Mouse (Mus musculus) spleen, adult 2 months (tissue): ENCODE measurements at regions not wholly inside any gene's neighbourhood (a gene's known extent, or its start where the extent isn't known, plus 50 kb on each side); places are given as distances from the start of the nearest gene placed in this dataset.

ENCODE experiments used
- CTCF ChIP-seq: fragments of 200-500 bp; IDR thresholded peaks from 2 replicates; pipeline ENCODE4 v1.5.1; 2011; ENCODE audit warnings: mild to moderate bottlenecking, inconsistent platforms; ENCODE audit not compliant: insufficient read depth, insufficient read length, insufficient replicate concordance; ENCODE audit errors: extremely low read depth
- POLR2A ChIP-seq: fragments of 200-500 bp; IDR thresholded peaks from 2 replicates; pipeline ENCODE4 v1.6.1; 2011; ENCODE audit warnings: low read depth, low read length, inconsistent platforms

- TF ChIP-seq CTCF (no peak), POLR2A (no peak)
These were observed 72.8 kb upstream of the Med14 start for GRCm38 (mm10) chrX:12834681-12835080.
